Mouse (Mus musculus) brain, embryonic 18.5 days (tissue): ENCODE measurements around the gene Kl.

Experiments
- DNase-seq: peaks from one replicate; pipeline ENCODE4 v3.0.0-alpha.2; 2012; ENCODE audit warnings: low read depth, low spot score

Kl gene

DNA sequence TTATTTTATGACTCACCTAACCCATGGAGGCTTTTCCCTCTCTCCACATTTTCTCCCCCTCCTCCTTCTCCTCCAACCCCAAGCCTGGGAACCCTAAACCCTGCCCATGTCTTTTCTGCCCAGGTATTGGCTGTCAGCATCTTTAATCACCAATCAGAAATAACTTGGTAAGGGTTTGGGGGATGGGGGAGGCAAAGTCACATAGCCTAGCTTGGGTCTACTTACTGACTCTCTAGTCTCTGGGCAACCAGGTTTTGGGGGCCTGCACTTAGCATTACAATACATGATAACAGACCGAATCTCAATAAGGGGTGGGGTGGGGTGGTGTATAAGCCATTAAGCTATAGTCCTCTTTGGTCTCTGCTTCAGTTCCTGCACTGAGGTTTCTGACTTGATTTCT lies 10.3 kb downstream of the Kl start:
- DNase-seq = no peak

DNA sequence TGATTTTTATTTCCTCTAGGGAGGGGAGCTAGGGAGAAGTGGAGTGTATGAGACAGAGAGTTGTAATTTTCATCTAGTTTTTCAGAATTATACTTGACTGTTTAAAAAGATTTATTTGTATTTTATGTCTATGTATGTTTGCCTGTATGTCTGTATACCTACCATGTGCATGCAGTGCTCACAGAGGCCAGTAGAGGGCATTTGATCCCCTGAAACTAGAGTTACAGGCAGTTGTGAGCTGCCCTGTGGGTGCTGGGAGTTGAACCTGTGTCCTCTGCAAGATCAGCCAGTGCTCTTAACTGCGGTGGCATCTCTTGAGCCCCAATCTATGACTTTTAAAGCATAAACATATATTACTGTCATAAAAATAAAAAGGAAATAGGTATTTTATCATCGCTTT lies 15.5 kb downstream of the Kl start:
- DNase-seq = no peak

DNA sequence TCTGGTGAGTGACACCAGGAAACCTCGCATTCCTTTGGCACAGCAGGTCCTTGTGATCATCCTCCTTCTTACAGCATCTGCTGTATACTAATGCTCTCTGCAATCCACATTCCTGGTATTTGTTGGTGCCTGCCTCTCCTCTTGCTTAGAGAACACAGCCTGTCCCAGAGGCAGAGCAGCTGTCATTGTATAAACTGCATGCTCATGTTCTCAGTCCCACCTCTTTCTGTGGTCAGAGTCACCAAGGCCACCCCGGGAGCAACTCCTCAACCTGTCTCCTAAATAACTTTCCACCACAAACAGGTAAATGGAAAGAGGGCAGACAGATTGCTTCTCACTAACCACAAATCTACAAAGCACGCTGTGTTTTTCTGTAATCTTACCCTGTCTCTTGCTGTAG lies 18.1 kb downstream of the Kl start:
- DNase-seq = no peak

GRCm38 (mm10) chr5:150971126-150971525 lies 18.7 kb downstream of the Kl start:
- DNase-seq = no peak

DNA sequence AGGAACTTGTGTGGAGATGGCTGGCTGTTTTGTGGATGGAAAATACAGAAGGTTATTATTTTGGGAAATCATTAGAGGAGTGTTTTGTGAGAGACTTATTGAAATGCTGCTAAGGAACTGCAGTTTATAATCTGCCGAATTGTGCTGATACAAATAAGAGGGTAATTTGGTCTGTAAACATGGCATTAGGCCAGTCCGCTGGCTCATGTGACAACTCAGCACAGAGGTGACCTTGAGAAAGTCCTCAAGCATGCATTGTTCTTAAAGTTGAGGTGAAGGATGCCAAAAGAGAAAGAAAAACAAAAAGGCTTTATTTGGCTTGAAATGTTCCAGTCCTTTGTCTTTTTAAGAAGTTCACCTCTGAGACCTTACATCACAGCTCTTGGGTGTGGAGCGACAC lies 21.8 kb downstream of the Kl start:
- no peak for DNase-seq

GRCm38 (mm10) chr5:150977383-150977958 lies 25.1 kb downstream of the Kl start:
- DNase-seq = no peak

DNA sequence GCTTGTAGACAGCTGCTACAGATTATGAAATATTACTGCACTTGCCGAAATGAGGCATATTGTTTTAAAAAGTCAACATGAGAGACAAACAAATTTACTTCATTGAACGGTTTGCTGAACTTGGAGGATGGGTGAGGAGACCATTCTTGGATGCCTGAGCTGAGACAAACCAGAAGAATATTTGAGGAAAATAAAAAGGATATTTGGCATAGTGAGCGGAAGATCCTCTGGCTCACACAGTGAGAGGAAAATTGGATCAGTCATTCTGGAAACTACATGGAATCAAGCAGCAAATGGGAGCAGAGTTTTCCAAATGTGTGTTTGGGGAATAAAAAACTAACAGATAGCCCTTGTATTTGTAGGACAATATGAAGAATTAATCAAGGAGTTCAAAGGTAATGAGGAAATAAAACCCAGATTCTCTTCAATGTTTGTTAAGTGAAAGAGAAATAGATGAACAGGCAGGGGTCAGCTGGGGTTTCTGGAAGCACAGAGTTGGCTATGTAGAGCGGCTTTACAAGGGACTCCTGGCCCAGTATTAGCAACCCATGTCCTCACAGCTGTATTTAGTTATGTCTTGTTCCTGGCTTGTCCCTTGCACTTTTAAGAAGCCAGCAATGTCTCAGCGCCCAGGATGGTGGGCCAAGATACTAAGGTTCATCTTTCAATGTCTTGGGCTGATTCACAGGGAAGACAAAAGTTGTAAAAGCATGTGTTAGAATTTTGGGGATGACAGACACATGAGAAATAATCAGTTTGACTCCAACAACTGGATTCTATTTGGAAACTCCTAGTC lies 27.1 kb downstream of the Kl start:
- no peak for DNase-seq

DNA sequence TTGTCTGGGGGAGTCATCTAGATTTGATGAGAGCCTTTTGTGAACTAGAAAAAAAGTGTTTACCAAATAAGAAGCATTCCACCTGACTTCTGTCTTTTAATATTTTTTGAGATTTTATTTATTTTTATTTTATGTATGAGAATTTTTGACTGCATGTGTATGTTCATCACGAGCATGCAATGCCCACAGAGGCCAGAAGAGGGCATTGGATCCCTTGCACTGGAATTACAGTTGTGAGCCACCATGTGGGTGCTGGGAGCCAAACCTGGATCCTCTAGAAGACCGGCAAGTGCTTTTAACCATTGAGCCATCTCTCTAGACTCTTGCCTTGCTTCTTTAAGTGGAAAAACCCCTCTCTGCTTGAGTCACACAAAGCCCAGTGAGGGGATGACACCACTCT lies 29.7 kb downstream of the Kl start:
- no peak for DNase-seq

GRCm38 (mm10) chr5:150994096-150994495 lies 41.7 kb downstream of the Kl start:
- DNase-seq = no peak

DNA sequence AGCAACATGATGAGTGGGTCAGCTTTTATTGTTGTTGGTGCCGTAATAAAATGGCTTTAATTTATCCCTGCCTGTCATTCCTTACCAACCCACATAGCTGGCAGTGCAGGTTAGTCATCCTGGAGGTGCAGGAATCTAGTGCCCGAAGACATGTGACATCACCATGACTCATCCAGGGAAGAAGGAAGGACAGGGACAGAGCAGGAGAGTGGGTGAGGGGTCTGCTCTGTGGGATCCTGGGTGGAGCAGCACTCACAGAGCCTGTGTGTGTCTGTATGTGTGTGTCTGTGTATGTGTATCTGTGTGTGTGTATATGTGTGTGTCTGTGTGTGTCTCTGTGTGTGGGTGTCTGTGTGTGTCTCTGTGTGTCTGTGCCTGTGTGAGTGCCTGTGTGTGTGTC lies 44.2 kb downstream of the Kl start:
- no peak for DNase-seq

DNA sequence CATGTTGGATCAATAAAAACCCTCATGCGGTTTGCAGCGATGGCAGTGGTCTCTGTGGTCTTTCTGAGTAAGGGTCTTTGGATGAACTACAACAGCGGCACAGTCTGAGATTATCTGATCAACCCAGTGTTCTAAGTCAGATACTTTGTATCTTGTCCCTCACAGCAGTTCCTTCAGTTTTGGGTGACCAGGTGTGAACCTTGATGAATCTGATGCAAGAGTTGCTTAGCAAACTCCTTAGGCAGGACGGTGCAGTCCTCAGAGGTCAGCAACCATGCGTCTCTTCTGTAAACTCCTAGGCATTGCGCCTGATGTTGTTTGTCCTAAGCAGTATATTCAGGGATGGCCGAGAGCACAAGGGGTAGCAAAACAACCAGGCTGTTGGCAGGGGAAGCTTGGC lies 48.7 kb downstream of the Kl start:
- DNase-seq = no peak

DNA sequence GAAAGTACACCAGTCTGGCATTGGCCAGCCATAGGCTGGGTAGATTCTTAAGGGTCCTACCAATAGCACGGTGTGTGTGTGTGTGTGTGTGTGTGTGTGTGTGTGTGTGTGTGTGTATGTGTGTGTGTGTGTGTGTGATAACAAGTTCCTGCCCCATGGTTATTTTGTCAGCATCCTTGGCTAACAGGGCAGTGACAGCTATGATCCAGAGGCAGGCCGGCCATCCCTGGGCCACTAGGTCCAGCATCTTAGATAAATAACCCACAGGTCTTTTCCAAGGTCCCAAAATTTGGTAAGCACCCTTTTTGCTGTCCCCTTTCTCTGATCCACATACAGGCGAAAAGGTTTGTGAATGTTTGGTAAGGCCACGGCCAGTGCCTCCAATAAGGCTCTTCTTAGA lies 49.6 kb downstream of the Kl start:
- no peak for DNase-seq

DNA sequence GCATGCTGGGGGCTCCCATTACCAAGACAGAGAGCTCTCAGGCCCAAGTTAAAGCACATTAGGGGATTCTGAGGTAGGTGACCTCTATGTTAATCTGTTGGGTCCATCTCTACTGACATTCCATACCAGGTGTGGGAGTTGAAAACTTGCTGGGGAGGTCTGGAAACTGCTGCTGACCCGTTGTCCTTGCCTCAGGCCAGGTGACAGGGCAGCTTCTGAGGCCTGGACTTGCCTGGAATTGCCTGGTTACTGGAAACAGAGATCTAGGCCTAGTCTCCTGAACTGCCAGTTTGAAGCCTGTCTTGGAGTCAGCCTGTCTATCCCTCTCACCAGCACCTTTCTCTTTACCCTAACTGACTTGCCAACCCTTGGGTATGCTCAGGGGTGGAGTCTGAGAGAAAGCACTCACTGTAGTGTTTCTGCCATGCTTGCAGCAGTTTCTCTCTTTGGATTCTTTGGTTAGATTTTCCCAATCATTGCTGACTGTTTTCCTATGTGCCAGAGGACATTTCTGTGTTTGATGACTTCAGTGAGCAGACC lies 51.9 kb downstream of the Kl start:
- no peak for DNase-seq

DNA sequence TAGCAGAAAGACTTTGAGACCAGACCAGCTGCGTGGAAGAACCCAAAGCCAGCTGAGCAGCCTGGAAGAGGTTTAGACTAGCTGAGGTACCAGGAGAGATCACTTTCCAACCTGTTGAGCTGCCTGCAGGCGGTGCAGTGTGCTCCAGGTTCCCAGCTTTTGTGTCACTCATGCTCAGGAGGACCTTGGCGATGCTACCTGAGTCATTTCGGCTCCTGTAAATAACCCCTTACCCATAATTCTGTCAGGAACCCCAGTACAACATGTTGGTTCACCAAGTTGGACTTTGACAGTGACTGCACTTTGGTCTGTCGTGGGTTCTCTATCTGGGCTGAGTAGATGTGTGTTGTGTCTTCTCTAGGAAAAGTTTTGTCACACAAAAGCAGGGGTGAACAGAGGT lies 66.0 kb downstream of the Kl start:
- DNase-seq = no peak

DNA sequence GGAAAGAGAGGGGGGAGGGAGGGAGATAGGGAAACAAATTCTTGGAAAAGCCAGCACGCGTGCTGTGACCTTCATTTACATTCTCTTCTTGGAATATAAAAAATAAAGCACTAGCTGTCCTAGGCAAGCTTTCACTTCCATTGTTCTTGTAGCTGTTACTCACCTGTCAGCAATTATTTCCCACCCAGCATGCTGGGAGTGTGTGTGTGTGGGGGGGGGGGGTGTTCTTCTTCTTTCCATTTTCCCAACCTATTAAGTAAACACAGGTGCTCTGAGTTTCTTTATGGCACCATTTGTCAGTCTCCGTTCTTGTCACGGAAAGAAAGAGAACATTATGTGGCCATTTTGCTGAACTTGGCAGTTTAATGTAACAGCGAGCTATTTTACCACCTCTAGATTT lies 66.6 kb downstream of the Kl start:
- no peak for DNase-seq

DNA sequence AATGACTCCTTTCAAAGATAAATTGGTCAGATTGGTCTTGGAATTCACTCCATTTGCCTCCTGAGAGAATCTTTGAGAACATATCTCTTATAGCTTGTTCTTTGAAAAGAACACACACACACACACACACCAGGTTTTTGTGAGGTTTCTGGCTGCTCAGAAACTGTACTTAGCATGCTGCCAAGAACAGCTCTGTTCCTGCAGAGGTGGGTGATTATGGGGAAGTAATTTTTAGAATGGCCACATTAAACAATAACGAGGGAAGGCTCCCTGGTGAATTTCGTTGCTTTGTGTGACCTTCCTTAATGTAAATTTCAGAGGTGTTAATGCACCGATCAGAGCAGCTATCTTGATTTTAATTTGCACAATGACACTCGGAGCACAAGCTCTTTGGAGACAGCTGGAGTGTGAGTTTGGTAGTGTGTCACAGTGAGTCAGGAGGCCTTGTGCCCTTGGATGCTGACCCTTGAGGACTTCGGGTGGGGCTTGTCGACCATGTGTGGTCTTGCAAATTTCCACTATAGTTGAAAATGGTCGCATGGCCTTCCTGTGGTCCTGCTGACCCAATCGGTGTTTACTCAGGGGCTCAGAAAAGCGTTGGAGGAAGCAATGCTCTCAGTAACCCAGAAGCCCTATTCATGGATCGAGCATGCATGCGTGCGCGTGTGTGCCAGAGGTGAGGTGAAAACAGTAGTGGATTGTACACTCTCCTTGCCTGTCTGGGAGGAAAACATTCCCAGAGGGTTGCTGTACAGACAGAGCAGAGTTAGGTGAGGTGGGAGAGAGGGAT lies 67.8 kb downstream of the Kl start:
- no peak for DNase-seq

DNA sequence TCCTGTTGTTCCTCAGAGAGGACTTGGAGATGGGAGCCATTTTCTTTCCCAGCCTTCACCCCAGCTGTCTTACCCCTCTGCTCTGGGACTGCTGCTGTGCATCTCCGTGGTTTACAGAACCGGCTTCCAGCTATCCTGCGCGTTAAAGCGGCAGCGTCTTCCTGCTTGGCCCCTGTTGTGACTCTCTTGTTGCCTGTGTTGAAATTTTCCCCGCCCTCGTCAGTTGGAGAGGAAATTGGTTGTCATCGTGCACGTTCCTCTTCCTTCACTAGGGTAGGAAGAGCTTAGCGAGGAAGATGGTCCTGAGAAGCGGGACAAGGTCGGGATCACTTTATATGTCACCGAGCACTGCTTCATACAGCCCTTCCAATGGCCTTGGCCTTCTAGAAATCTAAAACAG lies 68.4 kb downstream of the Kl start:
- no peak for DNase-seq

GRCm38 (mm10) chr5:151022026-151022425 lies 69.6 kb downstream of the Kl start:
- DNase-seq = no peak

DNA sequence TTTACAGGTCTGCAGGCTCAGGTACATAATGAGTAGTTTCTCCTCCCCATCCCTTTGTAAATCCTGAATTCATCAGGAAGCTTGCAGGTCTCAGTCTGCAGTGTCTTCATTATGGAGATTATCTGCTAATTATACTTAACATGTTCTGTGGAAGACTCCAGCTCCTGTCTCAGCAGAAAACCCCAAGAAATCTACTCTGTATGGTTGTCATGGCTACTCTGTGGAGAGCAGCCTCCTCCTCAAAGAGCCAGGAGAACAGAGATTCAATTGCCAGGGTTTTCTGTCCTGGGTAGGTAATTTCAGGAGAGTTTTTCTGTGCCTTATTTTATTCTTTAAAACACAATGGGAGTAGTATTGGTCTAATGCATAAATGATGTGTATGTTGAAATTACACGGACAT lies 70.5 kb downstream of the Kl start:
- DNase-seq = no peak

- DNase-seq = no peak
These were observed 71.1 kb downstream of the Kl start for GRCm38 (mm10) chr5:151023461-151023860.

GRCm38 (mm10) chr5:151024483-151024882 lies 72.1 kb downstream of the Kl start:
- no peak for DNase-seq

- DNase-seq = no peak
These were observed 73.7 kb downstream of the Kl start for GRCm38 (mm10) chr5:151026069-151026468.

- no peak for DNase-seq
These were observed 74.8 kb downstream of the Kl start for GRCm38 (mm10) chr5:151027171-151027570.
